Mouse (Mus musculus) kidney, postnatal 0 days (tissue): ENCODE results near the gene Asic3. TPM values are rescaled to one million over a fixed set of nuclear protein-coding genes. Genes with fewer than 3 reads are reported as not detected.
A peak's percentile ranks its signal among the peaks of the same experiment; 100 is the strongest.

Experiments used
- ATAC-seq: fragments of 200-750 bp; cut with Nextera tagmentation; replicated peaks from 2 replicates; pipeline ENCODE4 v1.8.0; 2017; ENCODE audit warnings: low read depth, moderate number of reproducible peaks, moderate TSS enrichment, moderate library complexity; ENCODE audit not compliant: low FRiP score
- DNase-seq: peaks from one replicate; pipeline ENCODE4 v3.0.0-alpha.2; 2016; ENCODE audit warnings: low spot score
- H3K27ac ChIP-seq: fragments of 300-500 bp; sonication (generic); 2 replicates; pipeline ENCODE4 v1.5.1; 2014; ENCODE audit warnings: mild to moderate bottlenecking
- H3K27me3 ChIP-seq: fragments of 300-500 bp; sonication (generic); 2 replicates; pipeline ENCODE4 v1.6.1; 2014; ENCODE audit warnings: low read length, mixed read lengths; ENCODE audit not compliant: insufficient read depth
- H3K36me3 ChIP-seq: fragments of 300-500 bp; sonication (generic); 2 replicates; pipeline ENCODE4 v1.6.1; 2014; ENCODE audit warnings: low read length, mixed read lengths; ENCODE audit not compliant: insufficient read depth
- H3K4me1 ChIP-seq: fragments of 300-500 bp; sonication (generic); replicated peaks from 2 replicates; pipeline ENCODE4 v1.6.1; 2014; ENCODE audit warnings: antibody characterized with exemption, low read length, mixed read lengths; ENCODE audit not compliant: insufficient read depth
- H3K4me2 ChIP-seq: fragments of 300-500 bp; sonication (generic); 2 replicates; pipeline ENCODE4 v1.6.1; 2014; ENCODE audit warnings: mild to moderate bottlenecking, low read length, moderate library complexity, mixed read lengths
- H3K4me3 ChIP-seq: fragments of 300-500 bp; sonication (generic); replicated peaks from 2 replicates; pipeline ENCODE4 v1.5.1; 2014; ENCODE audit warnings: low read depth, low read length
- H3K9ac ChIP-seq: fragments of 300-500 bp; sonication (generic); 2 replicates; pipeline ENCODE4 v1.6.1; 2014; ENCODE audit warnings: low read depth, low read length
- H3K9me3 ChIP-seq: fragments of 300-500 bp; sonication (generic); replicated peaks from 2 replicates; pipeline ENCODE4 v1.6.1; 2016; ENCODE audit warnings: low read length, inconsistent platforms, mixed read lengths
- CTCF ChIP-seq: IDR thresholded peaks from 2 replicates; pipeline ENCODE4 v1.5.1; 2016; ENCODE audit warnings: antibody characterized with exemption, low read depth, mild to moderate bottlenecking, moderate library complexity
- WGBS: fragments of 180-500 bp; shearing (Covaris S2); extraction: QIAGEN DNeasy Blood & Tissue Kit; methylation state at CpG from one replicate; pipeline ENCODE4 v1.1.7; 2014; 5-methylcytosine and 5-hydroxymethylcytosine counted together
- polyA plus RNA-seq: library from polyadenylated mRNA; unstranded; fragments of >200 nt; fragmentation: Nextera tagmentation; extraction: Ambion mirVana; gene quantifications from 2 replicates; pipeline ENCODE4 v1.2.1, GENCODE M21; 2015

Asic3 gene
- polyA plus RNA-seq, 1 experiment from 2014 or later, result 0.46 TPM

GRCm38 (mm10) chr5:24453985-24454303, 40.8 kb downstream of the Asic3 start:
- no peak for TF ChIP-seq CTCF
- Histone ChIP-seq H3K36me3 (0 out of 2 replicates have a peak, but pooled peaks cover 3% of the 10 kb centered on the region), H3K27ac (no peak overlapping the region), H3K4me1 (peaks cover 21% of the 10 kb centered on the region), H3K27me3 (no peaks in the 10 kb centered on the region), H3K4me3 (no peak overlapping the region), H3K9ac (0 out of 2 replicates have a peak overlapping the region, but pooled peaks have one; percentile 23), H3K9me3 (no peaks in the 10 kb centered on the region), H3K4me2 (peak overlapping the region; percentile 97)
- DNase-seq, result no peak
- ATAC-seq, result no peak
- 12% methylated on average over 2 of the region's 2 CpGs for WGBS

- Histone ChIP-seq H3K27ac (0 out of 2 replicates have a peak overlapping the region, but pooled peaks have one; percentile 21), H3K27me3 (no peaks in the 10 kb centered on the region), H3K4me3 (no peak overlapping the region), H3K36me3 (0 out of 2 replicates have a peak, but pooled peaks cover 3% of the 10 kb centered on the region), H3K9ac (no peak overlapping the region), H3K4me2 (no peak overlapping the region), H3K4me1 (peaks cover 21% of the 10 kb centered on the region), H3K9me3 (no peaks in the 10 kb centered on the region)
- ATAC-seq (no peak), DNase-seq (no peak)
- TF ChIP-seq CTCF, result no peak
- WGBS, result 60% methylated on average over 3 of the region's 3 CpGs
These were observed 41.9 kb downstream of the Asic3 start for GRCm38 (mm10) chr5:24455076-24455475.

- no peak for TF ChIP-seq CTCF
- Histone ChIP-seq H3K9me3 (no peaks in the 10 kb centered on the region), H3K27ac (peak overlapping the region; percentile 21; the same call in 1 of the 2 replicates), H3K27me3 (no peaks in the 10 kb centered on the region), H3K4me2 (no peak overlapping the region), H3K9ac (no peak overlapping the region), H3K4me3 (no peak overlapping the region), H3K4me1 (peaks cover 21% of the 10 kb centered on the region), H3K36me3 (0 out of 2 replicates have a peak, but pooled peaks cover 3% of the 10 kb centered on the region)
- DNase-seq, result no peak
- ATAC-seq, result no peak
- WGBS, result 70% methylated on average over 7 of the region's 7 CpGs
These were observed 42.4 kb downstream of the Asic3 start for GRCm38 (mm10) chr5:24455613-24456012.

GRCm38 (mm10) chr5:24466762-24467161, 53.6 kb downstream of the Asic3 start:
- no peak for TF ChIP-seq CTCF

More at GRCm38 (mm10) chr5:24466762-24467161, 53.6 kb downstream of the Asic3 start:
- H3K27me3 ChIP-seq, result no peaks in the 10 kb centered on the region
- H3K9ac ChIP-seq, result no peak overlapping the region
- DNase-seq (no peak), ATAC-seq (no peak)
- H3K27ac ChIP-seq, result no peak overlapping the region
- no peaks in the 10 kb centered on the region for H3K4me1 ChIP-seq
- no peak overlapping the region for H3K4me2 ChIP-seq
- no peak overlapping the region for H3K4me3 ChIP-seq
- H3K9me3 ChIP-seq, result no peaks in the 10 kb centered on the region
- WGBS, result 72% methylated on average over 12 of the region's 12 CpGs
- peaks cover under 1% of the 10 kb centered on the region; the same call in 1 of the 2 replicates for H3K36me3 ChIP-seq

Other genes with a start within 250 kb of the Asic3 start
- gene Nupl2, start 248.4 kb upstream of the Asic3 start, polyA plus RNA-seq, result 11.2 and 11.7 TPM in 2 replicates
- 3.9 and 4.4 TPM in 2 replicates for gene Kcnh2, start 61.8 kb upstream of the Asic3 start, polyA plus RNA-seq
- gene Nos3, start 48.6 kb upstream of the Asic3 start, polyA plus RNA-seq, result 12.8 and 14.0 TPM in 2 replicates
- gene Atg9b, start 21.2 kb upstream of the Asic3 start, polyA plus RNA-seq, result 0.59 and 0.60 TPM in 2 replicates
- 48.6 and 51.7 TPM in 2 replicates for gene Abcb8, start 19.7 kb upstream of the Asic3 start, polyA plus RNA-seq
- 47.2 and 51.3 TPM in 2 replicates for gene Cdk5, start 10.1 kb downstream of the Asic3 start, polyA plus RNA-seq
- 30.8 and 35.5 TPM in 2 replicates for gene Slc4a2, start 10.4 kb downstream of the Asic3 start, polyA plus RNA-seq
- gene Fastk, start 31.9 kb downstream of the Asic3 start, polyA plus RNA-seq, result 117 and 120 TPM in 2 replicates
- gene Tmub1, start 34.5 kb downstream of the Asic3 start, polyA plus RNA-seq, result 27.0 and 28.0 TPM in 2 replicates
- 23.9 and 26.9 TPM in 2 replicates for gene Agap3, start 38.8 kb downstream of the Asic3 start, polyA plus RNA-seq
- gene Gbx1, start 113.8 kb downstream of the Asic3 start, polyA plus RNA-seq, result 0.04 TPM in 2 replicates
- 0.69 and 0.93 TPM in 2 replicates for gene Asb10, start 127.6 kb downstream of the Asic3 start, polyA plus RNA-seq
- 0.12 and 0.19 TPM in 2 replicates for gene 4931409K22Rik, start 143.4 kb downstream of the Asic3 start, polyA plus RNA-seq
- gene Abcf2, start 164.1 kb downstream of the Asic3 start, polyA plus RNA-seq, result 74.4 and 79.6 TPM in 2 replicates
- 26.0 and 27.6 TPM in 2 replicates for gene Chpf2, start 173.3 kb downstream of the Asic3 start, polyA plus RNA-seq
- 16.4 and 19.7 TPM in 2 replicates for gene Smarcd3, start 211.0 kb downstream of the Asic3 start, polyA plus RNA-seq